In genomic region chr13:101547887-101548286, GRCm38 (mm10) we compare ENCODE assay signal across 9 mouse cellular contexts.
DNase-seq lines count a peak whose midpoint lies in the region; ATAC-seq lines count a peak whose summit lies in the region.
"Had no signal": no experiment of that assay in that cellular context is flagged by ENCODE, and none has a peak within 500 bp of the region (broad histone marks: within the 10 kb centered on the region; RNA-seq: fewer than 3 reads in every experiment).

No protein-coding gene starts in this region.

- peaks cover 13% of the 10 kb centered on the region; the same call in 1 of the 2 replicates for H3K4me1 ChIP-seq in kidney, embryonic 16.5 days (ENCODE audit: insufficient read depth, low read length)
- peaks cover 6% of the 10 kb centered on the region; the same call in 1 of the 2 replicates for H3K4me1 ChIP-seq in embryonic facial prominence, embryonic 15.5 days

- DNase-seq in kidney, adult 11 months: no peak
- peak; percentile 76 for DNase-seq in MEL-GATA-1-ER (ENCODE audit: extremely low read depth, low read depth)
- DNase-seq in right cerebral cortex, postnatal 25 days: peak; percentile 29
- DNase-seq in urinary bladder, postnatal 14 days (ENCODE audit: low spot score): no peak
- DNase-seq in adrenal gland, adult (ENCODE audit: inconsistent age in 2 of 2, low spot score in 1 of 2): no peak

- 0 out of 2 replicates have a peak overlapping the region, but pooled peaks have one; percentile 13 for H3K4me2 ChIP-seq in kidney, embryonic 16.5 days (replicated peaks; ENCODE audit: low read depth, low read length)
- 0 out of 2 replicates have a peak overlapping the region, but pooled peaks have one; percentile 15 for H3K4me2 ChIP-seq in embryonic facial prominence, embryonic 15.5 days (replicated peaks)
- H3K4me2 ChIP-seq: forebrain, embryonic 12.5 days; hindbrain, embryonic 12.5 days had no signal

- 10% methylated on average over 6 of the region's 6 CpGs for WGBS in kidney, embryonic 16.5 days
- WGBS in embryonic facial prominence, embryonic 15.5 days: 22% methylated on average over 6 of the region's 6 CpGs

- H3K9ac ChIP-seq in kidney, embryonic 16.5 days (replicated peaks; ENCODE audit: low read length): no peak overlapping the region
- no peak overlapping the region for H3K9ac ChIP-seq in embryonic facial prominence, embryonic 15.5 days
- H3K9ac ChIP-seq: forebrain, embryonic 12.5 days; hindbrain, embryonic 12.5 days had no signal

- no peaks in the 10 kb centered on the region for H3K9me3 ChIP-seq in kidney, embryonic 16.5 days (ENCODE audit: low read length)
- H3K9me3 ChIP-seq in embryonic facial prominence, embryonic 15.5 days (replicated peaks): no peaks in the 10 kb centered on the region
- H3K9me3 ChIP-seq: forebrain, embryonic 12.5 days; hindbrain, embryonic 12.5 days had no signal

- no peak overlapping the region for H3K27ac ChIP-seq in kidney, embryonic 16.5 days (ENCODE audit: low read length)
- 0 out of 2 replicates have a peak overlapping the region, but pooled peaks have one; percentile 28 for H3K27ac ChIP-seq in embryonic facial prominence, embryonic 15.5 days (replicated peaks)
- H3K27ac ChIP-seq: forebrain, embryonic 12.5 days; hindbrain, embryonic 12.5 days had no signal

- H3K27me3 ChIP-seq in kidney, embryonic 16.5 days (ENCODE audit: insufficient read depth, low read length): no peaks in the 10 kb centered on the region
- H3K27me3 ChIP-seq in embryonic facial prominence, embryonic 15.5 days: no peaks in the 10 kb centered on the region
- H3K27me3 ChIP-seq: forebrain, embryonic 12.5 days; hindbrain, embryonic 12.5 days had no signal

- no peaks in the 10 kb centered on the region for H3K36me3 ChIP-seq in kidney, embryonic 16.5 days (ENCODE audit: insufficient read depth, low read length)
- no peaks in the 10 kb centered on the region for H3K36me3 ChIP-seq in embryonic facial prominence, embryonic 15.5 days
- H3K36me3 ChIP-seq: forebrain, embryonic 12.5 days; hindbrain, embryonic 12.5 days had no signal

- peak; percentile 47; the same call in 1 of the 2 replicates for ATAC-seq in kidney, embryonic 16.5 days (ENCODE audit: low FRiP score, low TSS enrichment)
- ATAC-seq in embryonic facial prominence, embryonic 15.5 days (ENCODE audit: insufficient number of reproducible peaks, low FRiP score, low TSS enrichment, low read depth): no peak

- no peak overlapping the region for H3K4me3 ChIP-seq in kidney, embryonic 16.5 days (ENCODE audit: low read length)
- no peak overlapping the region for H3K4me3 ChIP-seq in embryonic facial prominence, embryonic 15.5 days (replicated peaks)
- H3K4me3 ChIP-seq: forebrain, embryonic 12.5 days; hindbrain, embryonic 12.5 days had no signal

Comparison
In these comparisons a context has a peak if more than half of its experiments do, and no peak if none do; other contexts are left out.
1. DNase-seq: peak in MEL-GATA-1-ER (single experiment) and right cerebral cortex, postnatal 25 days (single experiment); none in kidney, adult 11 months (single experiment), urinary bladder, postnatal 14 days (single experiment) and adrenal gland, adult (0 of 2).